ENCODE assay signal across 18 mouse cellular contexts in the genomic region with DNA sequence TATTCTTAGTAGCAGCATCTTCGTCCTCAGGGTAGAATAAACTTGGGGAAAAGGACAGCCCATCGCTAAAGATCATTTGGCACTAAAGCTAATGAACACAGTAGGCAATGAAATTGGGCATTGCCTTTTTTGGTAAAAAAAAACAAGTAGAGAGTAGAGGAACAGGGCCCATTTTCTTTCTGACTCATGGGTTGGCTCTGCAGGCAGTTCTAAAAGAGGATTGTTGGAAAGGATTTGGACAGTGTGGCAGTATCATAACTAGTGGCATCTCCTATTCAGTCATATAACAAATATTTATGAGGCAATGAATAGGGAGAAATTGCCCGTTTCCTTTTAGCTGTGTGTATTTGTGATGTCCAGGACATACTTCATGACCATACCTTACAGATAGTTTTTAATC.
DNase-seq lines count a peak whose midpoint lies in the region; TF ChIP-seq lines count a peak whose summit lies in the region.
"Had no signal": no experiment of that assay in that cellular context is flagged by ENCODE, and none has a peak within 500 bp of the region (broad histone marks: within the 10 kb centered on the region; RNA-seq: fewer than 3 reads in every experiment).

No protein-coding gene starts in this region.

- TF ChIP-seq CTCF in embryonic fibroblast, embryonic 13.5 days (IDR thresholded peaks at IDR 0.05; ENCODE audit: borderline replicate concordance, insufficient read depth, low read length) = no peak

- peak; percentile 49 for DNase-seq in heart, adult 11 months
- no peak for DNase-seq in heart, postnatal 4 days
- peak; percentile 4 for DNase-seq in lung, postnatal 36 days
- DNase-seq in lung, postnatal 14 days = no peak
- no peak for DNase-seq in spleen, postnatal 4 days (ENCODE audit: low spot score in 2 of 2)
- DNase-seq in urinary bladder, postnatal 36 days (ENCODE audit: low spot score in 2 of 2) = no peak
- DNase-seq: adrenal gland, postnatal 10 days; cerebellum, adult 11-12 months; cerebellum, adult 9-10 months; cerebellum, postnatal 25 days; gastrocnemius, postnatal 10 days; heart, adult 2 months; heart, postnatal 14 days had no signal

- H3K27ac ChIP-seq in embryonic fibroblast, embryonic 13.5 days (ENCODE audit: insufficient read depth, low read length) = peak overlapping the region; percentile 87; the same call in 1 of the 2 replicates
- H3K27ac ChIP-seq: embryonic facial prominence, embryonic 12.5 days; heart, adult 2 months; heart, embryonic 15.5 days; hindbrain, embryonic 10.5 days; hindbrain, embryonic 15.5 days had no signal

- H3K4me1 ChIP-seq in embryonic fibroblast, embryonic 13.5 days (ENCODE audit: control insufficient read depth, insufficient read depth, low read length) = no peaks in the 10 kb centered on the region; the same call in none of the 2 replicates
- H3K4me1 ChIP-seq: embryonic facial prominence, embryonic 12.5 days; heart, embryonic 15.5 days; hindbrain, embryonic 10.5 days; hindbrain, embryonic 15.5 days had no signal

- TF ChIP-seq POLR2A in embryonic fibroblast, embryonic 13.5 days (IDR thresholded peaks at IDR 0.05; ENCODE audit: low read depth, low read length) = no peak

- no peak overlapping the region for H3K4me3 ChIP-seq in embryonic fibroblast, embryonic 13.5 days (ENCODE audit: insufficient read depth, low read length)
- H3K4me3 ChIP-seq: embryonic facial prominence, embryonic 12.5 days; heart, adult 2 months; heart, embryonic 15.5 days; hindbrain, embryonic 10.5 days; hindbrain, embryonic 15.5 days had no signal

Comparison
In these comparisons a context has a peak if more than half of its experiments do, and no peak if none do; other contexts are left out.
1. DNase-seq: peak in heart, adult 11 months (single experiment) and lung, postnatal 36 days (single experiment); none in heart, postnatal 4 days (single experiment), lung, postnatal 14 days (single experiment), spleen, postnatal 4 days (0 of 2) and urinary bladder, postnatal 36 days (0 of 2).